Mouse (Mus musculus): ENCODE measurements around the gene Slc23a2. TPM values are rescaled to one million over a fixed set of nuclear protein-coding genes. Genes with fewer than 3 reads are reported as not detected.

The Slc23a2 gene
- polyA plus RNA-seq, 1 experiment from 2014 or later, result 8.9 TPM

GRCm38 (mm10) chr2:132152670-132153069 lies 7.8 kb upstream of the Slc23a2 start:
- Histone ChIP-seq H3K9me3 (no peaks in the 10 kb centered on the region), H3K27ac (replicated peaks) (no peak overlapping the region), H3K4me3 (no peak overlapping the region), H3K36me3 (replicated peaks) (no peaks in the 10 kb centered on the region), H3K27me3 (replicated peaks; ENCODE audit: low read depth, poor library complexity, severe bottlenecking) (0 out of 2 replicates have a peak, but pooled peaks cover 11% of the 10 kb centered on the region), H3K4me1 (no peaks in the 10 kb centered on the region)
- no peak for DNase-seq (ENCODE audit: low spot score)
- 63% methylated on average over 5 of the region's 5 CpGs for WGBS

- DNase-seq (ENCODE audit: low spot score), result no peak
- H3K4me1 ChIP-seq, result 0 out of 2 replicates have a peak, but pooled peaks cover 8% of the 10 kb centered on the region
- H3K4me3 ChIP-seq, result no peak overlapping the region
- H3K27ac ChIP-seq (replicated peaks), result no peak overlapping the region
- H3K27me3 ChIP-seq (replicated peaks; ENCODE audit: low read depth, poor library complexity, severe bottlenecking), result peaks cover 20% of the 10 kb centered on the region
- 79% methylated on average over 6 of the region's 6 CpGs for WGBS
- H3K36me3 ChIP-seq (replicated peaks), result no peaks in the 10 kb centered on the region
- no peaks in the 10 kb centered on the region for H3K9me3 ChIP-seq
These were observed 6.7 kb upstream of the Slc23a2 start for GRCm38 (mm10) chr2:132151592-132151991.

GRCm38 (mm10) chr2:132150926-132151325 lies 6.0 kb upstream of the Slc23a2 start:
- H3K27me3 ChIP-seq (replicated peaks; ENCODE audit: low read depth, poor library complexity, severe bottlenecking), result peaks cover 25% of the 10 kb centered on the region
- H3K9me3 ChIP-seq, result no peaks in the 10 kb centered on the region
- no peaks in the 10 kb centered on the region for H3K36me3 ChIP-seq (replicated peaks)
- no peak for DNase-seq (ENCODE audit: low spot score)
- no peak overlapping the region for H3K27ac ChIP-seq (replicated peaks)
- WGBS, result 75% methylated on average over 1 of the region's 1 CpGs
- no peak overlapping the region for H3K4me3 ChIP-seq
- H3K4me1 ChIP-seq, result 0 out of 2 replicates have a peak, but pooled peaks cover 8% of the 10 kb centered on the region

GRCm38 (mm10) chr2:132146502-132146901 lies 1.6 kb upstream of the Slc23a2 start:
- Histone ChIP-seq H3K4me3 (no peak overlapping the region), H3K27ac (replicated peaks) (no peak overlapping the region), H3K4me1 (peaks cover 27% of the 10 kb centered on the region), H3K27me3 (replicated peaks; ENCODE audit: low read depth, poor library complexity, severe bottlenecking) (peaks cover 33% of the 10 kb centered on the region), H3K9me3 (no peaks in the 10 kb centered on the region), H3K36me3 (replicated peaks) (peaks cover 7% of the 10 kb centered on the region)
- DNase-seq (ENCODE audit: low spot score), result no peak
- WGBS, result 23% methylated on average over 4 of the region's 4 CpGs

DNA sequence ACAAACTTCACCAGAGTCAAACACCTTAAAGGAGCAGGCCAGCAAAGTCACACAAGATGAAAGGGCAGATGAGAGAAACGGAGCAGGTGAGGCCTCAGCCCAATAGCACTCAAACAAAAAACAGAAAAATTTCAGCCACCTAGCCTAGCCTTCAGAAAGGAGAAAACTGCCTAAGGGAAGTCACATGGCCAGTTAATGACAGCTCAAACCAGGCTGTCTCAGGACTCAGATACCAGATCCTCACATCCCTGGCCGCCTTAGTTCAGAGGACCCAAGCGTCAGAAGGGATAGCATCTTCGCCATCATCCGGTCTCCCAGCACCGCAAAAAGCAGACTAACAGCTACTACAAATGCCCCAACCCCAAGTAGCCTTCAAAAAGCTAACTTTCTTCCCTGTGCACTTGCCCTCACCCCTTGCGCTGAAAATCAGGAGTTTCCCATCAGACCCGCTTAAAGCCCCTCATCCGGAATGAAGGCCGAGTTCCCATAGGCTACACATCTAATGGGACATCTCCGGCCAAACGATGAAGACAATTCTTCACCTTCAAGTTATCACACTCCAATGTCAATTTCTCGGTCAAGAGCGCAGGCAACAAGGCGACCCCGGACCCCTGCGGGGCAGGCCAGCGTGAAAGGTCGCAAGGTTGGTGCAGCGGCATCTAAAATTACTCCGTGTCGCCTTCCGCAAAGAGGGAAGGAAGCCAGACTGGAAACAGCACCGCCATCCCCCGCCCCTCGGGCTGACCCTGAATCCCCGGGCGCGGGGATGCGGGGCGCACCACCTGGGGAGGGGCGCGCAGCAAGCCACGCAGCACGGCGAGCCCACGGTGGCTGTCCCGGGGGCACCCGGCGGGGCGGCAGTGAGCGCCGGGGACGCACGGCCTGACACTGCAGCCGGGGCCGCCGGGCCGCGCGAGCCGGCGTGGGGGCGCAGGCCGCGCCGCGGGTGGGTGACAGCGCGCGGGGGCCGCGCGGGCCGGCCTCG lies 673 bp downstream of the Slc23a2 start:
- peaks cover 27% of the 10 kb centered on the region for H3K27me3 ChIP-seq (replicated peaks; ENCODE audit: low read depth, poor library complexity, severe bottlenecking)
- WGBS, result 6% methylated on average over 66 of the region's 66 CpGs
- peaks cover 32% of the 10 kb centered on the region for H3K4me1 ChIP-seq
- peak overlapping the region; percentile 89 for H3K4me3 ChIP-seq
- no peaks in the 10 kb centered on the region for H3K9me3 ChIP-seq
- H3K27ac ChIP-seq (replicated peaks), result peak overlapping the region; percentile 81
- H3K36me3 ChIP-seq (replicated peaks), result peaks cover 7% of the 10 kb centered on the region
- peak; percentile 56 for DNase-seq (ENCODE audit: low spot score)

- H3K27me3 ChIP-seq (replicated peaks; ENCODE audit: low read depth, poor library complexity, severe bottlenecking), result peaks cover 23% of the 10 kb centered on the region
- WGBS, result 88% methylated on average over 8 of the region's 8 CpGs
- H3K4me1 ChIP-seq, result peaks cover 32% of the 10 kb centered on the region
- no peak for DNase-seq (ENCODE audit: low spot score)
- H3K4me3 ChIP-seq, result no peak overlapping the region
- H3K27ac ChIP-seq (replicated peaks), result no peak overlapping the region
- peaks cover 7% of the 10 kb centered on the region for H3K36me3 ChIP-seq (replicated peaks)
- H3K9me3 ChIP-seq, result no peaks in the 10 kb centered on the region
These were observed 2.3 kb downstream of the Slc23a2 start for GRCm38 (mm10) chr2:132142606-132143005.

DNA sequence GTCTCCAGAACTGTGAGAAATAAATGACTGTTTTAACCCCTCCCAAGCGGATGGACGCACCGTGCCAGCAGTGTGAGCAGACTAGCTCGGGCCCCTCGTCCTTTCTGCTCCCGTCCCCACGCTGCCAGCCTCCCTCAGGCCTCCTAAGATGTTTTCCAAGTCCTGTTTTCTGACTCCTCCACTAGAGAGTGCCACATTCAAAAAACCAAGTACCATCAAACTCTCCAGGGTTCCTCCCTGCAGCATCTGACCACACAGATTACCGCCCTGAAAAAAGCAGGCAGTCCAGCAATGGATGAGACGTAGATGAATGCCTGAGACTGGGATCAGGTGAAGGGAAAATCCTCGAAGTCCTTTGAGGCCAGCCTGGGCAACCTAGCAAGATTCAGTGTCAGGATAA lies 4.4 kb downstream of the Slc23a2 start:
- Histone ChIP-seq H3K36me3 (replicated peaks) (peaks cover 7% of the 10 kb centered on the region), H3K9me3 (no peaks in the 10 kb centered on the region), H3K4me1 (peaks cover 21% of the 10 kb centered on the region), H3K27me3 (replicated peaks; ENCODE audit: low read depth, poor library complexity, severe bottlenecking) (peaks cover 5% of the 10 kb centered on the region), H3K4me3 (no peak overlapping the region), H3K27ac (replicated peaks) (no peak overlapping the region)
- WGBS, result 82% methylated on average over 10 of the region's 10 CpGs
- no peak for DNase-seq (ENCODE audit: low spot score)

GRCm38 (mm10) chr2:132139099-132139498 lies 5.8 kb downstream of the Slc23a2 start:
- H3K4me1 ChIP-seq, result peaks cover 15% of the 10 kb centered on the region
- no peak overlapping the region for H3K27ac ChIP-seq (replicated peaks)
- no peaks in the 10 kb centered on the region for H3K27me3 ChIP-seq (replicated peaks; ENCODE audit: low read depth, poor library complexity, severe bottlenecking)
- peaks cover 7% of the 10 kb centered on the region for H3K36me3 ChIP-seq (replicated peaks)
- no peaks in the 10 kb centered on the region for H3K9me3 ChIP-seq
- 86% methylated on average over 2 of the region's 2 CpGs for WGBS
- DNase-seq (ENCODE audit: low spot score), result no peak
- H3K4me3 ChIP-seq, result no peak overlapping the region

- WGBS, result 89% methylated on average over 8 of the region's 8 CpGs
- no peaks in the 10 kb centered on the region for H3K36me3 ChIP-seq (replicated peaks)
- no peaks in the 10 kb centered on the region for H3K27me3 ChIP-seq (replicated peaks; ENCODE audit: low read depth, poor library complexity, severe bottlenecking)
- H3K4me1 ChIP-seq, result peaks cover 25% of the 10 kb centered on the region
- DNase-seq (ENCODE audit: low spot score), result peak; percentile 19
- no peak overlapping the region for H3K27ac ChIP-seq (replicated peaks)
- no peak overlapping the region for H3K4me3 ChIP-seq
- no peaks in the 10 kb centered on the region for H3K9me3 ChIP-seq
These were observed 8.9 kb downstream of the Slc23a2 start for GRCm38 (mm10) chr2:132135876-132136637.

- H3K36me3 ChIP-seq (replicated peaks), result no peaks in the 10 kb centered on the region
- H3K4me3 ChIP-seq, result no peak overlapping the region
- WGBS, result 87% methylated on average over 4 of the region's 4 CpGs
- peaks cover 27% of the 10 kb centered on the region for H3K4me1 ChIP-seq
- H3K27me3 ChIP-seq (replicated peaks; ENCODE audit: low read depth, poor library complexity, severe bottlenecking), result no peaks in the 10 kb centered on the region
- no peak for DNase-seq (ENCODE audit: low spot score)
- no peak overlapping the region for H3K27ac ChIP-seq (replicated peaks)
- no peaks in the 10 kb centered on the region for H3K9me3 ChIP-seq
These were observed 10.2 kb downstream of the Slc23a2 start for GRCm38 (mm10) chr2:132134758-132135157.

- peaks cover 23% of the 10 kb centered on the region for H3K4me1 ChIP-seq
- WGBS, result 36% methylated on average over 2 of the region's 2 CpGs
- H3K4me3 ChIP-seq, result no peak overlapping the region
- no peak for DNase-seq (ENCODE audit: low spot score)
- no peaks in the 10 kb centered on the region for H3K36me3 ChIP-seq (replicated peaks)
- H3K9me3 ChIP-seq, result no peaks in the 10 kb centered on the region
- H3K27me3 ChIP-seq (replicated peaks; ENCODE audit: low read depth, poor library complexity, severe bottlenecking), result no peaks in the 10 kb centered on the region
- no peak overlapping the region for H3K27ac ChIP-seq (replicated peaks)
These were observed 11.5 kb downstream of the Slc23a2 start for GRCm38 (mm10) chr2:132133436-132133835.

DNA sequence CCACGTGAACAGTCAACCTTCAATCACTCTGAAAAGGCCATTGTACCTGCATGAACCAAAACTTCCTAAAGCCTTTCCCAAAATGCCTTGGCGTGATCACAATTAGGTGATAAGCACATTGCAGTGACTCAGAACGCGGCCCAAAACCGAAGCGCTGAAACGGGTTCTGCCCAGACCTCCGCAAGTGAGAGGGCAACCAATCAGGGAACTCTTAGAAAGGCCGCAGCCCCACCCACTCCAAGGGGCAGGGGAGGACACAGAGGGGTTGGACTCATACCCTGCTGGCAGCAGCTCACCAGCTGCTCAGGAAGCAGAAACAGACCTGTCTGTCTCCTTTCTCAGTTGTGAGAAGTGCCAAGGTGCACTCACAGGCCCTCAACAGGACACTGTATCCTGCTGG lies 13.6 kb downstream of the Slc23a2 start:
- Histone ChIP-seq H3K9me3 (no peaks in the 10 kb centered on the region), H3K4me3 (peak overlapping the region; percentile 42), H3K27me3 (replicated peaks; ENCODE audit: low read depth, poor library complexity, severe bottlenecking) (no peaks in the 10 kb centered on the region), H3K27ac (replicated peaks) (no peak overlapping the region), H3K4me1 (peaks cover 23% of the 10 kb centered on the region), H3K36me3 (replicated peaks) (no peaks in the 10 kb centered on the region)
- peak; percentile 55 for DNase-seq (ENCODE audit: low spot score)
- 2% methylated on average over 9 of the region's 9 CpGs for WGBS

Measured in embryonic facial prominence, embryonic 10.5 days (tissue).